Mouse (Mus musculus) urinary bladder, postnatal 4 days (tissue): Measurements from ENCODE around the gene Ebf3.
A peak's percentile ranks its signal among the peaks of the same experiment; 100 is the strongest.

Source experiments
- DNase-seq, 2 experiments: peaks; one replicate each; pipeline ENCODE4 v3.0.0; 2021 to 2022; ENCODE audit warnings: low spot score in 2 of 2

The Ebf3 gene

DNA sequence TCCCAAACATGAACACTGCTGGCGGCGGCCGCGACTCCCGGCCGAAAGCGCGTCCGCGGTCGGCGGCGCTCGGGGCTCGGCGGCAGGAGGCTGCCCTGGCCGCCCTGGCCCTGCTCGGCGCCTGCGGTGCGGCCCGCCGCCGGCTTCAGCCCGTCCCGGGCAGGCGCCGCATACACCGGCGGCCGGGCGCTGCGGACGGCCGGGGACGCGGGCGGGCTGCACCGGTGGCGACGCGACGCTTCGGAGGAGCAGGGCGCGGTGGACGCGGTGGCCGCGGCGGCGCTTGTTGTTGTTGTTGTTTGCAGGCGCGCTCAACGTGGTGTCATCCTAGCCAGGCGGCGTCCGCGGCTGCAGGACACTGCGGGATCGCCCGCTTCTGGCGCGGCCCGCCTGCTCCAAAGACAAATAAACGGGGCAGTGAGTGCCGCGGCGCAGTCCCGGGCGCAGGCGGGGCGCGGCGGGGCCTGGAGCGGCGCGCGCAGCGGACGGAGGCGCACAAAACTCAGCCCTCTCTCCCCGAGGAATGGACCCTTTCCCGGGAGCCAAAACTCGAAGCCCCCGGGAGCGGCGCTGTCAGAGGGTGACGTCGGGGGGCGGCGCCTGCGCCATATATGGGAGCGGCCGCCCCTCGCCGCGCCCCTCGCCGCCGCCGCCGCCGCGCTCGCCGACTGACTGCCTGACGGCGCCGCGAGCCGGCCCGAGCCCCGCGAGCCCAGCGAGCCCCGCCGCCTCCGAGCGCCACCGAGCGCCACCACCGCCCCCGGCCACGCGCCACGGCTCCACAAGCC, at the start of gene Ebf3:
Gene Ebf3 (minus strand): TSS at position 542 of the 788 bp plus-strand sequence.
- DNase-seq, result peak; percentile 71 to 76

GRCm38 (mm10) chr7:137346860-137347259, 32.6 kb upstream of the Ebf3 start:
- DNase-seq, result no peak

DNA sequence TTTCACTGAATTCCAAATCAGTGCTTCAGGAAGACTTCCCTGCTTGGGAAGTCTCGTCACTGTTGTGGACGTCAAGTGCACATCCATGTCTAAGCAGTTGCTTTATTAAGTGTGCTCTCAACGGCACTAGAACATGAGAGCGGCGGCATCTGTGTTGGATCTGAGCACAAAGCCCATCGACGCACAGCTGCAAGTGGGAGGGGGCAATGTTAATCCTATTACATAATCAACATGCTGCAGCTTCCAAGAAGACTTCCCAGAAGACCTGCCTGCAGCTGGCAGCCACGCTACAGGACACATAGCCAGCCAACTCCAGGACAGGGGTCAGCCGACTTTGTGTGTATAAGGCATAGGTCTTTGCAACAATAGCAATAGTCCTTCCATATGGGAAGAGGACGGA, 31.8 kb upstream of the Ebf3 start:
- DNase-seq, result no peak

- DNase-seq, result no peak
These were observed 19.7 kb upstream of the Ebf3 start for GRCm38 (mm10) chr7:137333951-137334350.

DNA sequence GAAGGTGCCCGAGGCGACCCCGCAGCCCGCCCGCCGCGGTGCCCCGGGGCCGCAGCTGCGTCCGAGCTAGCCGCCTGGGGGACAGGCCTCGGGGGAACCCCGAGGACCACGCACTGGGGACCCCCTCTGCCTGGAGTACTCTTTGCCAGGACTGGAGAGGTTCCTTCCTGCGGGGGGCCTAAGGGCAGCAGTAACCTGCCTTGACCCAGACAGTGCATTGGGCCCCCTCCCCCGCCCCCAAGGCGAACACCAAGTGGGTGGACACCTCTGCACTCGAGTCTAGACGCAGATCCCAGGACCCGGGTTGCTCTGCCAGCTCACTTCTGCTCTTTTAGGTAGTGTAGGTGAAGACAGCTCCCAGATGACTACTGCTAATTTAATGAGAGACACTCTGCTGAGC, 8.7 kb upstream of the Ebf3 start:
- no peak for DNase-seq

GRCm38 (mm10) chr7:137321961-137322784, 7.9 kb upstream of the Ebf3 start:
- DNase-seq, result no peak

- DNase-seq, result peak in 1 of 2 experiments; percentile 54
These were observed 7.0 kb upstream of the Ebf3 start for GRCm38 (mm10) chr7:137321141-137321813.

DNA sequence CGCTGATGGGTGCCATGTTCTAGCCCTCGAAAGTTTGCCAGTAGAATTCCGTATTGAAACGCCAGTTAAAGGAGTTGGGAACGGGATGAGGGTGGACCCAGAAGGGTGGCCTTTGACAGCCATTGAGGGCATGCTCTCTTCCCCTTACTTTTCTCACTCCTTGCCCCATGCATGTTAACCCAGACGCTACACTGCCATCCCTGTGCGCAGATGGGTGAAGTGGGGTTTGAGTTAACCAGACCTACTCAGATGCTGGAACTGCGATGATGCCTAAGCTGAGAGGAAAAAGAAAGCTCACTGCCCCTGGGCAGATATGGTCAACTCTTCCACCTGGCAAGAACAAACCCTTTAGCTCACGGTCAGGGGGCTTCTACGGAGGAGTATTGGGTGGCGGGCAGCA, 6.1 kb upstream of the Ebf3 start:
- DNase-seq, result no peak

DNA sequence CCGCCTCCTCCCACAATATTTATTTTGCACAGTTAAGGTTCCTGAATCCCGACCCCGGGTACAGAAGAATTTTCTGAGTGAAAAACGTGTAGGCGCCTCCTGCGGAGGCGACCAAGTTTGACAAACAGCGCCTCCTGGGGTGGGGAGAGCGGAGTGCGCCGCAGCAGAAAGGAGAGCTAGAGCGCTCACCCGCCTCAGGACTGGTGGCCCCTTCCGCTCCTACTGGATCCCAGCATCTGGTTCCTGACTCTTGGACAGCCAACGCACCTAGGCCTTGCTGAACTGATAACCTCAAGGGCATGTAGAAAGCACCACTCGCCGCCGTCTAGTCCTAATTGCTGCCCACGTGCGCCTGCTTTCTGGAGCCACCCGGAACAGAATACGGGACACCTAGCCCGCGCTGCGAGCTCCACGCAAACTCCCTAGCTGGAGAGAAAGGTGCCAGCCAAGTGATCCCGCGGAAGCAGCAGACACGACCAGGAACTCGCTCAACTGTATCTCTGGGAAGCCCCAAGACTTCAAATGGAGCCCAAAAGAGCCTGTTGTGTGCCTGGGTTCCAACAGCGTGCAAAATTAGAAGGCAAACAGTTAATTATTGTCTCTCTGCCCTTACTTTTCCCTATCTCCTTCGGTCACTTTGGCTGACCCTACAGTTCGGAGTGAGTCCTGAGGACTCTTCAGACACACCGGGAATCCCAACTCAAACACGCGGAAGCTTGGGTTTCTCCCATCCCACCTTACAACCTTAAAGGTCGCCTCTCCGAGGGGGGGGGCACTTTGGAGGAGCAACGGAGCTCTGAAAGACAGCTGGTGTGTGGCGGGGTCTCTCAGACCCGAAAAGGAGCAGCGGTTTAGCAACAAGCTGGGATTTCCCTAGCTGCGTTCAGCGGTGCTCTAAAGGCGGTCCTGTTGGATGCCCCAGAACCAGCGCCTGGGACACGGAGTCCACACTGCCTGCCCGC, 5.0 kb upstream of the Ebf3 start:
- no peak for DNase-seq

- no peak for DNase-seq
These were observed 4.1 kb upstream of the Ebf3 start for GRCm38 (mm10) chr7:137318383-137318775.

- DNase-seq, result no peak
These were observed 3.6 kb upstream of the Ebf3 start for GRCm38 (mm10) chr7:137317659-137318382.

DNA sequence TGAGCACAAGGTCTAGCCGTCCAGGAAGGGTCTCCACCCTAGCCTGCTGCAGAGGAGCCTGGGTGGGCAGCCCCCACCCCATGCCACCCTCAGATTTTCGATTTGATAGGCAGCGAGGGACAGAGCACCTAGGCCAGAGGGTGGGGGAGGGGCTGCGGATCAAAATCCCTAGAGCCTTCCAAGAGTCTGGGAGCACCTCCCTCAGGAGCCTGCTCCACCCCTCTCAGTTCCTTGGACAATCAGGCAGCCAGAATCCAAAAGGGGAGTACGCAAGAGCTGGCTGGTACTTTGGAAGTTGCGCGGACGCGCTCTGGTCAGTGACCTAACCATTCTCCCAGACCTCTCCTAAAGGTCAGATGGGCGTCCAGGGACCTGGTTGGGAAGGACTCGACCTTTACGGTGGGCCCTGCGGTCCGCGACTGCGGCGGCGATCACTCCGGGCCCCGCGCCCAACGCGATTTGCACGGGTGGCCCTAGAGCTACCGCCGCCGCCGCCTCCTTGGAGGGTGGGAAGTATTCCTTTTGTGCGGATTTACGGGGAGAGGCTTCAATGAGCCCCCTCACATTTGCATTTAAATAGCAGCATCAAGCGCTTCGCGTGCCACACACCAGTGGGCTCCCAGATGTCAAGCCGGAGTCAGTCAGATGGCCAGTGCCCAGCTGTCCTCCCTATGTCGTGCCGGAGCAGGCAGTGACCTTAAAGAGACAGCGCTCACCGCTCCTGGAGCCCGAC, 2.8 kb upstream of the Ebf3 start:
- DNase-seq, result no peak

- no peak for DNase-seq
These were observed 2.1 kb upstream of the Ebf3 start for GRCm38 (mm10) chr7:137316181-137316925.

DNA sequence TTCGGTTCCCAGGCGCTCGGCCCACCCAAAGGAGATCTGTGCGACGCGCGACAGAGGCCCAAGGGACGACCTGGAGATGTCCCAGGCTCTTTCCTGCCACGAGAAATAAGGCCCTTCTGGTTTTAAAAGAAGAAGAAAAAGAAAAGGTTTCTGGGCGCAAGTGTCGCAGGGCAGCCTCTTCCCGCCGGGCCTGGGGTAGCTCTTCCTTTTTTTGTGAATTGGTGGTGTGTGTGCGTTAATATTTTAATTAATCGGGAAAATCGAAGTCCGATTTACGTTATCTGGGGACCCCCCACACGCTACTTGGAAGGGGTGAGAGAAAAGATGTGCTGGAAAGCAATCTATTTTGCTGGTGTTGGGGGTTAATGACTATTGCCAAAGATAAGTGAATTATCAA, 1.3 kb upstream of the Ebf3 start:
- DNase-seq, result no peak

- no peak for DNase-seq
These were observed 682 bp upstream of the Ebf3 start for GRCm38 (mm10) chr7:137314710-137315543.

GRCm38 (mm10) chr7:137313183-137313903, 902 bp downstream of the Ebf3 start:
- no peak for DNase-seq

- DNase-seq, result no peak
These were observed 1.4 kb downstream of the Ebf3 start for GRCm38 (mm10) chr7:137312933-137313182.
